Mouse (Mus musculus) limb, embryonic 15.5 days (tissue): ENCODE results near the gene Hoxb4. TPM values are rescaled to one million over a fixed set of nuclear protein-coding genes. Genes with fewer than 3 reads are reported as not detected.

Source experiments
- ATAC-seq: fragments of 200-750 bp; cut with Nextera tagmentation; 2 replicates; pipeline ENCODE4 v1.8.0; 2017; ENCODE audit warnings: low read depth, moderate TSS enrichment; ENCODE audit not compliant: insufficient number of reproducible peaks, low FRiP score, low TSS enrichment
- H3K27ac ChIP-seq: fragments of 300-500 bp; sonication (generic); 2 replicates; pipeline ENCODE4 v1.5.1; 2015; ENCODE audit warnings: moderate library complexity, mild to moderate bottlenecking, inconsistent platforms
- H3K27me3 ChIP-seq: fragments of 300-500 bp; sonication (generic); 2 replicates; pipeline ENCODE4 v1.6.1; 2015; ENCODE audit warnings: inconsistent platforms
- H3K36me3 ChIP-seq: fragments of 300-500 bp; sonication (generic); 2 replicates; pipeline ENCODE4 v1.6.1; 2015; ENCODE audit warnings: inconsistent platforms
- H3K4me1 ChIP-seq: fragments of 300-500 bp; sonication (generic); 2 replicates; pipeline ENCODE4 v1.6.1; 2015; ENCODE audit warnings: inconsistent platforms
- H3K4me2 ChIP-seq: fragments of 300-500 bp; sonication (generic); 2 replicates; pipeline ENCODE4 v1.6.1; 2015; ENCODE audit warnings: mild to moderate bottlenecking, inconsistent platforms
- H3K4me3 ChIP-seq: fragments of 300-500 bp; sonication (generic); 2 replicates; pipeline ENCODE4 v1.5.1; 2015; ENCODE audit warnings: mild to moderate bottlenecking, inconsistent platforms
- H3K9ac ChIP-seq: fragments of 300-500 bp; sonication (generic); 2 replicates; pipeline ENCODE4 v1.6.1; 2015; ENCODE audit warnings: inconsistent platforms
- H3K9me3 ChIP-seq: fragments of 300-500 bp; sonication (generic); 2 replicates; pipeline ENCODE4 v1.6.1; 2016; ENCODE audit warnings: inconsistent platforms
- WGBS: fragments of 180-500 bp; shearing (Covaris S2); methylation state at CpG from one replicate; pipeline ENCODE4 v1.1.7; 2015; 5-methylcytosine and 5-hydroxymethylcytosine counted together
- polyA plus RNA-seq: library from polyadenylated mRNA; unstranded; fragments of >200 nt; fragmentation: Nextera tagmentation; extraction: Ambion mirVana; gene quantifications from 2 replicates; pipeline ENCODE4 v1.2.1, GENCODE M21; 2015

Hoxb4 gene
- polyA plus RNA-seq, result 0.29 and 0.41 TPM in 2 replicates

DNA sequence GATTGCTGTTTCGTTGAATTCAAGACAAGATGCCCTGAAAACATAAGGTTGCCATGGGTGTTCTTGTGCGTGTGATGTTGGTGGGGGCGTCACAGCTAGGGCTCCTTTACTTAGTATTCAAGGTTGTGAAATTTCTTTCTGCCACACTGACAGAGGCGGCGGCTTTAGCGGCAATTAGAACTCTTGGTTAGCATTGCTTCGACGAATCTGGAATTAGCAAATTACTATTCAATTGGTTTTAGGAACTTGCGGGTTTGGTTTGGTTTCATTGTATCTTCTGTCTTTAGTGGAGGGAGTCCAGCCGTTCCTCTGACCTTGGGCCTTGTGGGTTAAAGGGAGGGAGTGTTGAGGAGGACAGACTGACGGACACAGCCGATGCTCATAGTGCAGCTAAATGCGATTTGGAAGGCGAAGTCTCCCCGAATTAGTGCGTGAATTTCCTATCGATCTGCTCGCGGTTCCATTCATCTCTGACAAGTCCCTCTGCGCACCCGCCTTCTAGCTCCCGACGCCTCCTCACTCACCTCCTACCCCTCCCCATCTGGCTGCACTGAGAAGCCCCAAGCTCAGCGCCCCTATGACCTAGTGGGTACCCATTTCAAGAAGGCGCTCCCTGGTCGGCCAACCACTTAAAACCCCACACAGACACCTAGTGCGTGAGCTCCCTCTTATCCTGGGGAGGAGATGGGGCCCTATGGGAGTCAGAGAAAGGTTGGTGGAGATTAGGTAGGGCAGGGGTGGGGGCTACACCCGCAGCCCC, at the start of gene Hoxb4:
TSS of gene Hoxb4 (plus strand) at position 660 of the 760 bp plus-strand sequence.
- Histone ChIP-seq H3K4me3 (peak within 1 kb of the TSS; percentile 39), H3K4me2 (peak within 1 kb of the TSS; percentile 47), H3K9me3 (no peaks in the 10 kb centered on the region), H3K4me1 (peaks cover 24% of the 10 kb centered on the region), H3K27me3 (peaks cover 99% of the 10 kb centered on the region), H3K9ac (no peak within 1 kb of the TSS; the same call in 1 of the 2 replicates), H3K36me3 (no peaks in the 10 kb centered on the region), H3K27ac (peak within 1 kb of the TSS; percentile 50)
- no peak for ATAC-seq
- WGBS, result 6% methylated on average over 28 of the region's 28 CpGs

DNA sequence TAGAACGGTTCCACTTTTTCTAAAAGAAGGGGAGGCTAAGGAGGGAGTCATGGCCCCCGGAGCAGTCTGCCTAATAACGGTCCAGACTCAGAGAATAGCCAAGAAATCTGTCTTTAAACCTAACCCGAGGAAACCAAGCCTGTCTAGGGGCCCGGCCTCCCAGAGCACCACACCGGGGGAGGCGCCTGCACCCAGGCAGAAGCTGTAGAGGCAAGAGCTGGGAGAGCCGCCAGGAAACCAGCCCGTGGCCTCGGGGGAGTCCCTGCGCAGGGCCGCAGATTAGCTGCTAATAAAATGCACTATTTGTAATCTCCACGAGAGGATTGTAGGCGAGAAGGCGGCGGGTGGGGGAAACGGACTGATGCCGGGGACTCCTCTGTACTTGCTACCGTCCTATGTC, 48.2 kb upstream of the Hoxb4 start:
- 1% methylated on average over 19 of the region's 19 CpGs for WGBS
- Histone ChIP-seq H3K9ac (no peak overlapping the region), H3K36me3 (no peaks in the 10 kb centered on the region), H3K9me3 (no peaks in the 10 kb centered on the region), H3K4me2 (no peak overlapping the region), H3K27ac (no peak overlapping the region), H3K4me3 (no peak overlapping the region), H3K27me3 (peaks cover 97% of the 10 kb centered on the region), H3K4me1 (peaks cover 26% of the 10 kb centered on the region)
- ATAC-seq, result no peak

DNA sequence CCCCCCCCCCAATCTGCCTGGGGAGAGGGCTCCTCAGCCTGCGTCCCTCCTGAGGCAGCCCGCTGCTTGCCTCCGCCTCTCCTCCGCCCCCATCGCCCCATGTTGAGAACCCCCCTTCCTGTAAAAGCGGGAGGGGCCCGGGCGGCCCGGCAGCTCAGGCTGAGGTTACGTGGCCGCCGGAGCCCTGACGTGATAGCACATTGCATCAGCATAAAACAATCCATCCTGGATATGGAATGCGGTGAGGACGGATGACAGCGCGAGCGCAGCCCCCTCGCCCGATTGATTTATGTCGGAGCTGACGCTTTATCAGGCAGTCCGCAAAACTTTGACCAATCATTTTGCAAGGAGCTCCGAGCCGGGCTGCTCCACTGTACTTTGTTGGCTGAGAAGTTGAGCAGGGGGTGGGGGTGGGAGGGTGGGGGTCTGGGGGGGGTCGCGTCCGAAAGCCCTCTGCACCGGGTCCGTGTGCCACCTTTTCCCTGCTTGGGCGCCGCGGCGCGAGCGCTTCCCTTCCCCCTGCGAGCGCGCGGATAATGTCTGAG, 47.0 kb upstream of the Hoxb4 start, which contains the start of gene Hoxb9:
TSS of gene Hoxb9 (plus strand) at position 462 of the 545 bp plus-strand sequence.
- Histone ChIP-seq H3K27ac (no peak within 1 kb of the TSS), H3K27me3 (peaks cover 98% of the 10 kb centered on the region), H3K4me1 (peaks cover 26% of the 10 kb centered on the region), H3K4me3 (peak within 1 kb of the TSS; percentile 36), H3K4me2 (peak within 1 kb of the TSS; percentile 45), H3K9me3 (no peaks in the 10 kb centered on the region), H3K36me3 (no peaks in the 10 kb centered on the region), H3K9ac (no peak within 1 kb of the TSS)
- under 1% methylated on average over 40 of the region's 40 CpGs for WGBS
- no peak for ATAC-seq

DNA sequence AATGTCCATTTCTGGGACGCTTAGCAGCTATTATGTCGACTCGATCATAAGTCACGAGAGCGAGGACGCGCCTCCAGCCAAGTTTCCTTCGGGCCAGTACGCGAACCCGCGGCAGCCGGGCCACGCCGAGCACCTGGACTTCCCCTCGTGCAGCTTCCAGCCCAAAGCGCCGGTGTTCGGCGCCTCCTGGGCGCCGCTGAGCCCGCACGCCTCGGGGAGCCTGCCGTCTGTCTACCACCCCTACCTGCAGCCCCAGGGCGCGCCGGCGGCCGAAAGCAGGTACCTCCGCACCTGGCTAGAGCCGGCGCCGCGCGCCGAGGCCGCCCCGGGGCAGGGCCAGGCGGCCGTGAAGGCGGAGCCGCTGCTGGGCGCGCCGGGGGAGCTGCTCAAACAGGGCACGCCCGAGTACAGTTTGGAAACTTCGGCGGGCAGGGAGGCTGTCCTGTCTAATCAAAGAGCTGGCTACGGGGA, 46.5 kb upstream of the Hoxb4 start:
- Histone ChIP-seq H3K36me3 (no peaks in the 10 kb centered on the region), H3K4me2 (peak overlapping the region; percentile 45), H3K4me3 (peak overlapping the region; percentile 36), H3K9me3 (no peaks in the 10 kb centered on the region), H3K27ac (no peak overlapping the region), H3K4me1 (peaks cover 26% of the 10 kb centered on the region), H3K9ac (no peak overlapping the region), H3K27me3 (peaks cover 98% of the 10 kb centered on the region)
- ATAC-seq, result no peak
- WGBS, result under 1% methylated on average over 52 of the region's 52 CpGs

DNA sequence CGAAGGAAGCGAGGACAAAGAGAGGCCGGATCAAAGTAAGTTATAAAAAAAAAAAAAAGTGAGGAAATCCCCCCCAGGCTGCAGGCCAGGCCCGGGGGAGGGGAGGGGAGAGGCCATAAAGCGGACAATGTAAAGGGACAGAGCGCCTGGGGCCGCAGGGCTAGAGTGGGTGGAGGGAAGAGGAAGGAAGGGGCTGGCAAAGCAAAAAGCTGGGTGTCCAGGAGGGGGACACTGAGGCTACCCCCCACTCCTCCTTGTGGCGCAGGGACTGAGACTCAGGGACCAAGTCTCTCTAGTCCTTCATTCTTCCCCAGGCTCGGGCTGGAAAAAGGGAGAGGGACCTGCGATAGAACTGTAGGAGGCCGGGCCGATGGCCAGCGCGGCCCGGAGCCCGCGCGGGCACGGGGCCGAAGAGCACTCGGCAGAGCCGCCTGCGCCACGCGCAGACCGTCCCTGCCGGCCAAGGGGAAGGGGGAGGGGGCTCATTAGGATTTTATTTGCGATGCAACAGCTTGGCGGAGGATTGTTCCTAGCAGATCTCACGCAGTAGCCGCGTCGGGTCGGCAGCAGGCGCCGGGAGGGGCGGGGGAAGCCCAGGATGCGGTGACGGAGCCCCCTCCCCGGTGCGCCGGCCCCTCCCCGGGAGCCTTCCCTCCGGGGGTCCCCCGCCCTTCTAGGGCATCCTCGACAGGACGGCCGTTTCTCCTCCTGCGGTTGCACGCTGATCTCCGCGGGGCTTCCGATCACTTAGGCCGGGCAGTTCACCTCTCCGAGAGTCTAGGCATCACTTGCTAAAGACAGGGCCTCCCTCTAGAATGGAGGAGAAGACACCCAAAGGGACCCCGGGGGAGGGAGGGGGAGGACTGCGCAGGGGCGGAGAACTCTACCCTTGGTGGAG, 45.8 kb upstream of the Hoxb4 start:
- H3K4me3 ChIP-seq, result peak overlapping the region; percentile 36
- H3K4me2 ChIP-seq, result peak overlapping the region; percentile 45
- no peak for ATAC-seq
- H3K36me3 ChIP-seq, result no peaks in the 10 kb centered on the region
- no peak overlapping the region for H3K27ac ChIP-seq
- H3K9me3 ChIP-seq, result no peaks in the 10 kb centered on the region
- H3K27me3 ChIP-seq, result peaks cover 98% of the 10 kb centered on the region
- under 1% methylated on average over 55 of the region's 58 CpGs for WGBS
- H3K9ac ChIP-seq, result no peak overlapping the region
- H3K4me1 ChIP-seq, result peaks cover 26% of the 10 kb centered on the region

DNA sequence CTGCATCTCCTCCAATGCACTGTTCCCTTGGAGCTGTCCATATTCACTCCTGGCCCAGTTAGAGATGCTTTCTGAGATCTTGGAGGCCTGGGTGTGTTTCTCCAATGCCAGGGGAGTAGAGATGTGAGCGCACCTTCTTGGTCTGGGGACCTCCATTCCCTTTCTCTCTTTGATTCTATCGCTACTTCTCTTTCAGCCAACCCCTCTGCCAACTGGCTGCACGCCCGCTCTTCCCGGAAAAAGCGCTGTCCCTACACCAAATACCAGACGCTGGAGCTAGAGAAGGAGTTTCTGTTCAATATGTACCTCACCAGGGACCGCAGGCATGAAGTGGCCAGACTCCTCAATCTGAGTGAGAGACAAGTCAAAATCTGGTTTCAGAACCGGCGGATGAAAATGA, 43.6 kb upstream of the Hoxb4 start:
- Histone ChIP-seq H3K9me3 (no peaks in the 10 kb centered on the region), H3K27me3 (peaks cover 100% of the 10 kb centered on the region), H3K27ac (no peak overlapping the region), H3K36me3 (no peaks in the 10 kb centered on the region), H3K4me2 (no peak overlapping the region), H3K4me3 (no peak overlapping the region), H3K9ac (no peak overlapping the region), H3K4me1 (peaks cover 24% of the 10 kb centered on the region)
- 21% methylated on average over 10 of the region's 10 CpGs for WGBS
- no peak for ATAC-seq

DNA sequence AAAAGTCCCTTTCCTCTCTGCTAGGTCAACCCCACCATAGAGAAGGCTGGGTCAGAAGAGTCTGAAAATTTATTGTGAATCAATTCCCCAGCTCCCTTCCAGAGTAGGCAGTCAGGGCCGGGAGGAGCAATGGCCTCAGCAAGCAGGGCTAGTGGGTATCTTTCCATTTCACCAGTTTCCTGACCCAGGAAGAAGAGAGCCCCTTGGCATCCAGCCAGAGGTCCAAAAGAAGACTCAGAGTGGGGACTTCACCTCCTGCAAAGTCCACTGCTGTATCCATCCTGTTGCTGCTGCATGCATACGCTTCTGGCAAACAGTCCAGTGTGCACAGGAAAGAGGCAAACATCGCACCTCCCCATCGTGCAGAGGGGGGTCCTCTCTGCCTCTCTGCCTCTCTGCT, 42.2 kb upstream of the Hoxb4 start:
- 16% methylated on average over 4 of the region's 4 CpGs for WGBS
- H3K4me1 ChIP-seq, result peaks cover 17% of the 10 kb centered on the region

DNA sequence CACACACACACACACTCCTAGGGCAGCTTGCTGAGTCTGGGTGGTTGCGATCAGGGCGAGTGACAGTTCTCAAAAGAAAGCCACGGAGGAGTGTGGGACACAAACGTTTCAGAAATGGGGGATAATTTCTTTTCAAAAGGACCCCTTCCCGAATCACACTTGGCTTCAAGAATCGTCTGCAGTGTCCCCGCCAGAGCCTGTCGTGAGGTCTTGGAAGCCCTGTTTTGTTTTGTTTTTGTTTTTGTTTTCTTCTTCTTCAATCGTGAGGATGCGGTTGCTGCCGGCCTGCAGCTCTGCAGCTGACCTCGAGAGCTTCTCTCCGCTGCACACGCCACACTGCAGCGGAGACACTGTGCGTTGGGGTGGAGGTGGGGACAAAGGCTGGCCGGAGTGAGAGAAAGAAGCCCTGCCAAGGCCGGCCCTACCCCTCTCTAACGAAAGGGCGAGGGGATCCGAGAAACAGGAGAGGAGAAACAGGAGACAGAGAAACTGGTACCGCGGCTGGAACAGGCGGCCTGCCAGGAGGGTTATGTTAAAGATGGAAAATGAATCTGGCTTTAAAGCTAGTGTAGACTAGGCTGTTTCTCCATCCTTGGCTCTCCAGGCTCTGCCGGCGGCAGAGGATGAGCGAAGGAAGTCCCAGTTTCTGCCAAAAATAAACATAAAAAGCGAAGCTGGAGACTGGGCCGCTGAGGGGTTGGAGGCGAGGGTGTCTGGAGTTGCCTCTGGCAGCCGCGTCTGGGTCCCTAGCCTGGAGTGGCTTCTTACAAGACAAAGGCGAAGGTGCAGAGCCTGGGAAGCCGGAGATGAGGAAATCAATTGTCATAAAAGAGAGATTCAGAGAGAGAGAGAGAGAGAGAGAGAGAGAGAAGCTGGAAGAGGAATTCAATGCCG, 40.7 kb upstream of the Hoxb4 start:
- H3K4me2 ChIP-seq, result 0 out of 2 replicates have a peak overlapping the region, but pooled peaks have one; percentile 6

More for the DNA sequence above, 42.2 kb upstream of the Hoxb4 start:
- peaks cover 99% of the 10 kb centered on the region for H3K27me3 ChIP-seq
- no peak for ATAC-seq
- H3K27ac ChIP-seq, result no peak overlapping the region
- H3K4me2 ChIP-seq, result no peak overlapping the region
- H3K9ac ChIP-seq, result no peak overlapping the region
- H3K4me3 ChIP-seq, result no peak overlapping the region
- no peaks in the 10 kb centered on the region for H3K9me3 ChIP-seq
- no peaks in the 10 kb centered on the region for H3K36me3 ChIP-seq

DNA sequence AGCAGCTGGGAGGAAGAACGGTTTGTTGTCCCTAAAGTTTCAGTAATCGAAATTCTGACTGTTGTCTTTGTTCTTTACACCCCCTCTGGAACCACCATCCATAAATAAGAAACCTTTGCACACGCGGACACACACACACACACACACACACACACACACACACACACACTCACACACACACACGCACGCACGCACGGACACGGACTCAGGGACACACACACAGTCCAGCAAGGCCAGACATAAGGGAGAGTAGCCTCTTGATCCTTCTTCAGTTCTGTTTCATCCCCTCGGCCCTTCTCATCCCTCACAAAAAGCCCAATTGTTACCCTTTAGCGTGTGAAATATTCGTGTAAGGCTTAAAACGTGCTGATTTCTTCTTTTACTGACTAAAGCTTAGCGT, 39.7 kb upstream of the Hoxb4 start:
- no peak overlapping the region for H3K4me2 ChIP-seq
- no peak overlapping the region for H3K4me3 ChIP-seq
- H3K4me1 ChIP-seq, result peaks cover 5% of the 10 kb centered on the region
- no peaks in the 10 kb centered on the region for H3K9me3 ChIP-seq
- peaks cover 99% of the 10 kb centered on the region for H3K27me3 ChIP-seq
- H3K36me3 ChIP-seq, result no peaks in the 10 kb centered on the region
- H3K27ac ChIP-seq, result no peak overlapping the region
- no peak for ATAC-seq
- 9% methylated on average over 14 of the region's 14 CpGs for WGBS
- no peak overlapping the region for H3K9ac ChIP-seq

More for the DNA sequence above, 40.7 kb upstream of the Hoxb4 start:
- Histone ChIP-seq H3K9ac (no peak overlapping the region), H3K4me1 (peaks cover 2% of the 10 kb centered on the region), H3K27me3 (peaks cover 99% of the 10 kb centered on the region), H3K9me3 (no peaks in the 10 kb centered on the region), H3K27ac (no peak overlapping the region), H3K36me3 (no peaks in the 10 kb centered on the region), H3K4me3 (no peak overlapping the region)
- WGBS, result 2% methylated on average over 35 of the region's 35 CpGs
- no peak for ATAC-seq

DNA sequence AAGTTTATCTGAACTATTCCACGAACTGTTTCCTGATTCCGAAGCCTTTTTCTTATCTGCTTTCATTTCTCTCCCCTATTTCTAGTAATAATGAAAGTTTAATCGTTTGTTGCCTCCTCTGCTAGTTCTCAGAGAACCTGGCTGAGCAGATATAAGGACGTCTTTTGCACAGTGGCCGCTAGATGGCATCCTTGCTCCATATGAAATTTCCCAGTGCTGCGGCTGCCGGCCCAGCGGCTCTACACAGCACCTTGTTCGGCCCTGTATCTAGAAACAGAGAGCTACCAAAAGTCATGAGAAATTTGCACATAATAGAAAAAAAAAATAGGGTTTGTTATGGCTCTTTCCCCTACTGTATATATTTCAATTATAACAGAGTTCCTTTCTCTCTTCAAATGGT, 39.3 kb upstream of the Hoxb4 start:
- H3K36me3 ChIP-seq, result no peaks in the 10 kb centered on the region
- H3K4me3 ChIP-seq, result no peak overlapping the region
- no peaks in the 10 kb centered on the region for H3K9me3 ChIP-seq
- WGBS, result under 1% methylated on average over 9 of the region's 9 CpGs
- H3K4me1 ChIP-seq, result peaks cover 5% of the 10 kb centered on the region
- H3K4me2 ChIP-seq, result no peak overlapping the region
- no peak overlapping the region for H3K27ac ChIP-seq
- no peak for ATAC-seq
- no peak overlapping the region for H3K9ac ChIP-seq
- peaks cover 99% of the 10 kb centered on the region for H3K27me3 ChIP-seq
